Mouse (Mus musculus) heart, adult 2 months (tissue): ENCODE data around the gene F12.

ENCODE experiments used
- CTCF ChIP-seq: fragments of 200-600 bp; IDR thresholded peaks from 2 replicates; pipeline ENCODE4 v1.8.1; 2022; ENCODE audit warnings: antibody characterized with exemption, mild to moderate bottlenecking, moderate library complexity
- POLR2A ChIP-seq: fragments of 200-500 bp; IDR thresholded peaks from 2 replicates; pipeline ENCODE4 v1.6.1; 2011; ENCODE audit warnings: mild to moderate bottlenecking, low read depth, low read length, control low read depth; ENCODE audit not compliant: insufficient read depth

- TF ChIP-seq CTCF, result no peak
- TF ChIP-seq POLR2A, result no peak
Measured at GRCm38 (mm10) chr13:55403266-55403665, 23.3 kb downstream of the F12 start.
